Mouse (Mus musculus): ENCODE measurements around the gene Dmgdh. TPM values are rescaled to one million over a fixed set of nuclear protein-coding genes. Genes with fewer than 3 reads are reported as not detected.

The Dmgdh gene
- total RNA-seq, 1 experiment, result 2.1 TPM

DNA sequence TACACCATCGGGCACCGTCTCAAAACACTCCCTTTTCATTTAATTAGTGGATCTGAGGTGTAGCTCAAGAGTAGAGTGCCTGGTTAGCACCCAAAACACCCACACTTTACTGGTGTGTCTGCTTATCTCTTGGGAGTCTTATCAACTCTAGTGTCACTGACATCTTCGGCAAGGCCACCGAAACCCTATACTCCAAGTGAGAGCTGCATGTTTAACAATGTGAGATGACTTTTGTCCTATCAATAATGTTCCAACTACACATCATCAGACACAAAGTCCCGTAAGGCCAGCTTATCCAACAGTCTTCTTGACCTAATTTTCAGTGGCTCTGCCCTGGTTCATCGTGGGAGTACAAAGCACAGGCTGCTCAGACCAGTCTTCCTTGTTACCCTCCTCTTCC lies 20.9 kb upstream of the Dmgdh start:
- TF ChIP-seq ZC3H11A (IDR thresholded peaks at IDR 0.05; ENCODE audit: borderline replicate concordance, low read depth, low read length), result no peak
- TF ChIP-seq MAFK (IDR thresholded peaks at IDR 0.05; ENCODE audit: insufficient read depth, low read depth, low read length), result no peak
- no peak for TF ChIP-seq ZNF384 (IDR thresholded peaks at IDR 0.05; ENCODE audit: low read depth, low read length)
- no peak for TF ChIP-seq HCFC1 (IDR thresholded peaks at IDR 0.05; ENCODE audit: borderline replicate concordance, insufficient read depth, low read length)
- no peak for TF ChIP-seq CHD2 (IDR thresholded peaks at IDR 0.05; ENCODE audit: low read depth, low read length)
- Histone ChIP-seq H3K9me3 (ENCODE audit: control insufficient read depth, insufficient read depth, low read depth, low read length) (peaks cover 2% of the 10 kb centered on the region; the same call in 1 of the 2 replicates), H3K9ac (ENCODE audit: insufficient read depth, low read depth, low read length, poor library complexity, severe bottlenecking) (no peak overlapping the region), H3K4me1 (ENCODE audit: control insufficient read depth in 2 of 2, insufficient read depth in 2 of 2, low read length in 2 of 2, poor library complexity in 1 of 2) (peaks cover 4 to 5% of the 10 kb centered on the region in 2 experiments; a peak in 3 of 4 replicates), H3K27ac (ENCODE audit: insufficient read depth, low read depth, low read length, poor library complexity, severe bottlenecking) (no peak overlapping the region), H3K4me3 (ENCODE audit: insufficient read depth in 1 of 2, low read depth in 1 of 2, low read length in 2 of 2, poor library complexity in 1 of 2, severe bottlenecking in 1 of 2) (no peak overlapping the region), H3K36me3 (ENCODE audit: control insufficient read depth, insufficient read depth, low read length, poor library complexity, severe bottlenecking) (no peaks in the 10 kb centered on the region)
- no peak for DNase-seq (ENCODE audit: low read depth, low spot score)
- in situ Hi-C loops (cut with MboI; ENCODE audit: low sequenced_read_pairs in 2 of 2, unreplicated experiment in 2 of 2), result no loop called here

DNA sequence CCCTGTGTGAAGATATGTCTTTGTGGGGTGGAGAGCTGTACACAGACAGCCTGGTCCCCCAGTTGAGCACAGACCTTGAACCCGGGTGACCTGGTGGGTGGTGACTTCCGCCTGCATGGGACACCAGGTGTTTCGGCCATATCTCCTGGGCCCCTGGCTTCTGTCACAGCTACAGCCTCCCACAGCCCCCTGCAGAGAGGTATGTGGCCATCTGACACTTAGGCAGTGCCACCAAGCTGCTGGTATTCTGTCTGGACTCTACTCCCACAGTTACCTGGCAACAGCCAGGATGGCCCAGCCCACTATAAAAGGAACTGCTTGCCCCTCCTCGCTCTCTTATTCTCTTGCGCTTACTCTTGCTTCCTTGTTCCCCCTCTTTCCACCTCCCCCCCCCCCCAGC lies 16.3 kb upstream of the Dmgdh start:
- H3K9me3 ChIP-seq (ENCODE audit: control insufficient read depth, insufficient read depth, low read depth, low read length), result peaks cover 2% of the 10 kb centered on the region; the same call in 1 of the 2 replicates
- TF ChIP-seq ZC3H11A (IDR thresholded peaks at IDR 0.05; ENCODE audit: borderline replicate concordance, low read depth, low read length), result no peak
- TF ChIP-seq HCFC1 (IDR thresholded peaks at IDR 0.05; ENCODE audit: borderline replicate concordance, insufficient read depth, low read length), result no peak
- no peak for TF ChIP-seq CHD2 (IDR thresholded peaks at IDR 0.05; ENCODE audit: low read depth, low read length)
- no peak for TF ChIP-seq MAFK (IDR thresholded peaks at IDR 0.05; ENCODE audit: insufficient read depth, low read depth, low read length)
- TF ChIP-seq ZNF384 (IDR thresholded peaks at IDR 0.05; ENCODE audit: low read depth, low read length), result no peak
- H3K9ac ChIP-seq (ENCODE audit: insufficient read depth, low read depth, low read length, poor library complexity, severe bottlenecking), result no peak overlapping the region
- no peaks in the 10 kb centered on the region for H3K36me3 ChIP-seq (ENCODE audit: control insufficient read depth, insufficient read depth, low read length, poor library complexity, severe bottlenecking)
- no peak for DNase-seq (ENCODE audit: low read depth, low spot score)
- in situ Hi-C loops (cut with MboI; ENCODE audit: low sequenced_read_pairs in 2 of 2, unreplicated experiment in 2 of 2), result no loop called here
- H3K4me1 ChIP-seq (ENCODE audit: control insufficient read depth in 2 of 2, insufficient read depth in 2 of 2, low read length in 2 of 2, poor library complexity in 1 of 2), result 0 out of 4 replicates have a peak, but pooled peaks cover 0 to 3% of the 10 kb centered on the region in 2 experiments
- no peak overlapping the region for H3K27ac ChIP-seq (ENCODE audit: insufficient read depth, low read depth, low read length, poor library complexity, severe bottlenecking)
- H3K4me3 ChIP-seq (ENCODE audit: insufficient read depth in 1 of 2, low read depth in 1 of 2, low read length in 2 of 2, poor library complexity in 1 of 2, severe bottlenecking in 1 of 2), result no peak overlapping the region

DNA sequence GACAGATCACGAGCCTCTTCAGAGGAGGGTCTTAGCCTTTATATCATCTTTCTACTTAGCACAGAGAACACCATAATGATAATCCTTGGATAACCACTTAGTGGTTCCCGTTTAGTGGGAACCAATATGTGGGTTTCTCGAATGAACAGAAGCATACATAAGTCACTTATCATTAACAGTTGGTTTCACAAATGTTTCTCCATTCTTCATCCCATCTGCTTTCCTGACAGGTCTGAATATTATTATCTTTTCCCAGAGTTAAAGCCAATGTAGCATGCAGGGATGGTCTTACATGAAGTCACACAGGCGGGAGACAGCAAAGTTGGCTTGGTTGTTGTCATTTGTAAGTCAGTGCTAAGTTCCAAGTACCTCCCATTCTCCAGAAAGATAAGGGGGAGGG lies 6.6 kb upstream of the Dmgdh start:
- no peak for DNase-seq (ENCODE audit: low read depth, low spot score)
- no peak overlapping the region for H3K9ac ChIP-seq (ENCODE audit: insufficient read depth, low read depth, low read length, poor library complexity, severe bottlenecking)
- H3K9me3 ChIP-seq (ENCODE audit: control insufficient read depth, insufficient read depth, low read depth, low read length), result no peaks in the 10 kb centered on the region
- no peak overlapping the region for H3K4me3 ChIP-seq (ENCODE audit: insufficient read depth in 1 of 2, low read depth in 1 of 2, low read length in 2 of 2, poor library complexity in 1 of 2, severe bottlenecking in 1 of 2)
- no peak for TF ChIP-seq MAFK (IDR thresholded peaks at IDR 0.05; ENCODE audit: insufficient read depth, low read depth, low read length)
- no peak for TF ChIP-seq ZC3H11A (IDR thresholded peaks at IDR 0.05; ENCODE audit: borderline replicate concordance, low read depth, low read length)
- TF ChIP-seq ZNF384 (IDR thresholded peaks at IDR 0.05; ENCODE audit: low read depth, low read length), result no peak
- no peak for TF ChIP-seq CHD2 (IDR thresholded peaks at IDR 0.05; ENCODE audit: low read depth, low read length)
- no peak for TF ChIP-seq HCFC1 (IDR thresholded peaks at IDR 0.05; ENCODE audit: borderline replicate concordance, insufficient read depth, low read length)
- no peaks in the 10 kb centered on the region for H3K36me3 ChIP-seq (ENCODE audit: control insufficient read depth, insufficient read depth, low read length, poor library complexity, severe bottlenecking)
- in situ Hi-C loops (cut with MboI; ENCODE audit: low sequenced_read_pairs in 2 of 2, unreplicated experiment in 2 of 2), result no loop called here
- H3K4me1 ChIP-seq (ENCODE audit: control insufficient read depth in 2 of 2, insufficient read depth in 2 of 2, low read length in 2 of 2, poor library complexity in 1 of 2), result no peaks in the 10 kb centered on the region
- no peak overlapping the region for H3K27ac ChIP-seq (ENCODE audit: insufficient read depth, low read depth, low read length, poor library complexity, severe bottlenecking)

DNA sequence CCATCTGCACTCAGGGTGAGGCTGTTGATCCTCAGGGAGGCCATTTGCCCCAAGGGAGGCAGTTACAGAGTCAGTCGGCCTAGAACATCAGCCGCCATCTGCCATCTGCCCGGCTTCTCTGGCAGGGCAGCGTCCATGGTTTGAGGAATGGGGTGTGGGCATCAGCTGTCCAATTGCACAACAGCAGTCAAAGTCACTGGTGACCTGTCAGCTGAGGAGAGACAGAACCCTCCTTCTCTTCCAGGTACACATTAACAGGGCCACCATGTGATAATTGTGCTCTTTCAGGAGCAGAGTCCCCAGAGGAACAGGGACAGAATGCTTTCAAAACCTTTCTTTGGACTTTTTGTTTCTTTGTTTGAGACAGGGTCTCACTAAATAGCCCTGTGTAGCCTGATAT lies 1.9 kb upstream of the Dmgdh start:
- in situ Hi-C loops (cut with MboI; ENCODE audit: low sequenced_read_pairs in 2 of 2, unreplicated experiment in 2 of 2), result no loop called here
- H3K9ac ChIP-seq (ENCODE audit: insufficient read depth, low read depth, low read length, poor library complexity, severe bottlenecking), result no peak overlapping the region
- no peak for TF ChIP-seq ZNF384 (IDR thresholded peaks at IDR 0.05; ENCODE audit: low read depth, low read length)
- no peak for TF ChIP-seq ZC3H11A (IDR thresholded peaks at IDR 0.05; ENCODE audit: borderline replicate concordance, low read depth, low read length)
- TF ChIP-seq HCFC1 (IDR thresholded peaks at IDR 0.05; ENCODE audit: borderline replicate concordance, insufficient read depth, low read length), result no peak
- no peak for TF ChIP-seq CHD2 (IDR thresholded peaks at IDR 0.05; ENCODE audit: low read depth, low read length)
- TF ChIP-seq MAFK (IDR thresholded peaks at IDR 0.05; ENCODE audit: insufficient read depth, low read depth, low read length), result no peak
- no peak overlapping the region for H3K4me3 ChIP-seq (ENCODE audit: insufficient read depth in 1 of 2, low read depth in 1 of 2, low read length in 2 of 2, poor library complexity in 1 of 2, severe bottlenecking in 1 of 2)
- H3K9me3 ChIP-seq (ENCODE audit: control insufficient read depth, insufficient read depth, low read depth, low read length), result no peaks in the 10 kb centered on the region
- no peaks in the 10 kb centered on the region for H3K36me3 ChIP-seq (ENCODE audit: control insufficient read depth, insufficient read depth, low read length, poor library complexity, severe bottlenecking)
- no peaks in the 10 kb centered on the region for H3K4me1 ChIP-seq (ENCODE audit: control insufficient read depth in 2 of 2, insufficient read depth in 2 of 2, low read length in 2 of 2, poor library complexity in 1 of 2)
- DNase-seq (ENCODE audit: low read depth, low spot score), result no peak
- no peak overlapping the region for H3K27ac ChIP-seq (ENCODE audit: insufficient read depth, low read depth, low read length, poor library complexity, severe bottlenecking)

DNA sequence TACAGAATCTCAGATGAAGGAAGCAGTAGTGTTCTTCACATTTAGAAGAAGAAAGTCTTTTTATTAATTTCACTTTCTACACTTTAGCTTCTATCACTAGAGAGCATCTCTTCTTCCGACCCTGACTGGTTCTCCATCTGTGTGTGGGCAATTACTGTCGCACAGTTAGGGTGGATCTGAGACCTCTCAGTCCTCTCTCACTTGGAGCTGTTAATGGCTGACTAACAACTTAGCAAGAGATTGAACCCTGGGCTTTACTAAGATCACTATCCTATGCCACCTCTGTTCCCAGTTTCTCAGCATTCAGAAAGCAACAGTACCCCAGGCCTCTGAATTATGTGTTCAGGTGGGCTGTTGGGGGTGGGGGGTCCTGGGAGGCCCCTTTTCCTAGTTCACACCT lies 937 bp upstream of the Dmgdh start:
- in situ Hi-C loops (cut with MboI; ENCODE audit: low sequenced_read_pairs in 2 of 2, unreplicated experiment in 2 of 2), result no loop called here
- H3K9me3 ChIP-seq (ENCODE audit: control insufficient read depth, insufficient read depth, low read depth, low read length), result no peaks in the 10 kb centered on the region
- no peak overlapping the region for H3K4me3 ChIP-seq (ENCODE audit: insufficient read depth in 1 of 2, low read depth in 1 of 2, low read length in 2 of 2, poor library complexity in 1 of 2, severe bottlenecking in 1 of 2)
- H3K4me1 ChIP-seq (ENCODE audit: control insufficient read depth in 2 of 2, insufficient read depth in 2 of 2, low read length in 2 of 2, poor library complexity in 1 of 2), result no peaks in the 10 kb centered on the region
- H3K9ac ChIP-seq (ENCODE audit: insufficient read depth, low read depth, low read length, poor library complexity, severe bottlenecking), result no peak overlapping the region
- H3K27ac ChIP-seq (ENCODE audit: insufficient read depth, low read depth, low read length, poor library complexity, severe bottlenecking), result no peak overlapping the region
- H3K36me3 ChIP-seq (ENCODE audit: control insufficient read depth, insufficient read depth, low read length, poor library complexity, severe bottlenecking), result no peaks in the 10 kb centered on the region
- TF ChIP-seq CHD2 (IDR thresholded peaks at IDR 0.05; ENCODE audit: low read depth, low read length) (no peak), MAFK (IDR thresholded peaks at IDR 0.05; ENCODE audit: insufficient read depth, low read depth, low read length) (no peak)
- DNase-seq (ENCODE audit: low read depth, low spot score), result no peak
